Mouse (Mus musculus): ENCODE measurements around the gene Pik3r4.
"Not testable (repeated sequence)": the region's sequence is repeated elsewhere in the genome, so short reads cannot be mapped to it uniquely, and the experiment has no call there.

Pik3r4 gene

DNA sequence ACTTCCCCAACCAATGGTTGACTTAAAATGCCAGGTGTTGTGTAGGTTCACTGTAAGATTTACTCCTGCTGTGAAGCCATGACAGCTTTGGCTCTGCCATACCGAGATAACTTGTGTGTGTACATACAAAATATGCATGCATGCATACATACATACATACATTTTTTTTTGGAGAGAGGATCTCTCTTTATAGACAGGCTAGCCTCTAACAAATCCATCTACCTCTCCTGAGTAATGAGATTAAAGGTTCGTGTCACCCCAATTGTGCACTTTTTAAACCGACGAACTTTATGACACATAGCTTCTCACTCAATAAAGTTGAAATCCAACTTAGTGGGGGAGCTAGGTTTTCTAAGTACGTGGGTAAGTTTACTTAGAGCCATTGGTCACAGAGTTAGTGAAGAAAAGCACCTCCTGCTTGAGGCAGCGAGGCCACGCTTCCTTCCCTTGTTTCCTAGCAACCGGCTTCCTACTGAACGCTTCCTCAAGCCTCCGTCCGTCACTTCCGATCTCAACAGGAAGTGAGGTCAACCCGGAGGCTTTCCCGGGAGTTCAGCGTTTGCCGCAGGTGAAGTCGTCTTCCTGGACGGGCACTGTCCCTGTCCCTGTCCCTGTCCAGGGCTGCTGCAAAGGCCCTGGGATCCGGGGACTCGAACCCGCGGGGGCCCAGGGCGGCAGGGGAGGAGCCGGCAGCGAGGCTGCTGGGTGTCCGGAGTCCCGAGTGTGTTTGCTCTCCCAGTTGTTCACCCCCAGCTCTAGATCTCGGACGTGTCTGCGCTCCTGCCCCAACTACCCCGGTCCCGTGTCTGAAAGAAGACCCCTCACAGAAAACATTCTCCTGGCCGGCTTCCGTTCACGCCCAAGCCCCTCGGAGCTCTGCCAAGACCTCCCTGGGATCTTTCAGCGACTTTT, at the start of gene Pik3r4:
Gene Pik3r4, plus strand, starts transcription at position 519 of the 912 bp plus-strand sequence.
- peak; percentile 95 for DNase-seq (ENCODE audit: low read depth)

DNA sequence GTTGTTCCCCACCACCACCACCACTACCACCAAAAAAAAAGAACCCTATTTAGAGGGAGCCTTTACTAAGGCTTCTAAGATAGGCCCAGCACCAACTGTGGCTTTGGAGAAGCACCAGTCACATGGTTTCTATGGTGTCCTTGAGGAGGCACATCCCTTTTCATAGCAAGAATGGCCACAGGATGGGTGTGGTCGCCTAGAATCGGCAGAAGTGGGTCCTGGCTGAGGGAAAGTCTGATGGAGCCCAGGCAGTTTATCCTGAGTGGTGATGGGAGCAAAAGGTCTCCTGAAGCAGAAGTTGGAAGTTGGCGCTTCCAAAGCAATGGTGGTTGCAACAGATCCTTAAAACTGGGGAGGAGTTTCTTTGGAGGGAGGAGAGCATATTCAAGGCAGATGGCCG, 43.9 kb upstream of the Pik3r4 start:
- no peak for DNase-seq (ENCODE audit: low read depth)

DNA sequence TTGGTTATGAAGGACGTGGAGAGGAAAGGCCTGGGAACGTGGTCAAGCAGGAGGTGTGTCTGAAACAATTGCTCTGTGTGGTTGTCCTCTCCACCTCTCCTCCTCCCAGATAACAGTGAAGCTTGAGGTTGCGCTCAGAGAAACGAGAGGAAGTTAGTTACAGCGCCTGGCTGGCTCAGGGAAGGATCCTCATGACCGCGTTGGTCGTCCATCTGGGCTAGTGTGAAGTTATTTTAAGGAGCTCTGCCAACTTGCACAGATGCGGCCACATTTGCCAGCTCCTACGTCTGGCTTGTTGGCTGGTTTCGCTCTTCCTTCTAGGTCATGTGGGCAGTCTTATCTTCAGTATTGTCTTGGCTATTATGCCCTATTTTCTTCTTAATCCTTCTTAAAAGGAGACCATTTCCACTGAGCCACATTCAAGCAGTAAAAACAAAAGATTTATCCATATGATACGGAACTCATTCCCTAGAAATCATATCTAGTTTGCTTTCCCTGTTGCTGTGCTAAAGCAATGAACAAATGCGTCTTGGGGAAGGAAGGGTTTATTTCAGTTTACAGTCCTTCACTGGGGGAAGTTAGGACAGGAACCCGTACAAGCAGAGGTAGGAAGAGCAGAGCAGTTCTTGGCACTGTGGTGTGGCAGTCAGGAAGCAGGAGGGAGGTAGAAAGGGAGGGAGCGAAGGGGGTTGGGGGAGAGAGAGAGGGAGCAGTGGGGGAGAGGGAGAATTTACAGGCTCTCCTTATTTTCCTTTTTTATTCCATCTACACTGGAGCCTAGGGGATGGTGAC, 30.6 kb upstream of the Pik3r4 start:
- peak; percentile 82 for DNase-seq (ENCODE audit: low read depth)

DNA sequence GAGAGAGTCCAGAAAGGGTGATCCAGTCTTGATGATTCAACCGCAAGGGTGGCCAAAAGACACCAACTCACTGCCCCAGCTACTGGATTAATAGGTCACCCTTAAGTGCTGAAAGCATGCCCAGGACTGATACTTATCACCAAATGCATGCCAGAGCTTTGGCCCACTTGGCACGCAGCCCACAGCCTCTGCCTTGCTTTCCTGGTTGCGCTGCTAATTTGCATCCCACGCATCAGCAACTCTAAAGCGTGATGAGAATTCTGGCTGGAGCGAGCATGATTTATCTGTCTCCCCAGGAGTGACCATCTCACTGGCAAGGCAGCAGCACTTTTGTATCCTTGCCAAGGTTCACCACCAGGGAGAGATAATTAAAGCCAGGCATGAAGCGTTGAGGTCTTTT, 29.9 kb upstream of the Pik3r4 start:
- peak; percentile 24 for DNase-seq (ENCODE audit: low read depth)

DNA sequence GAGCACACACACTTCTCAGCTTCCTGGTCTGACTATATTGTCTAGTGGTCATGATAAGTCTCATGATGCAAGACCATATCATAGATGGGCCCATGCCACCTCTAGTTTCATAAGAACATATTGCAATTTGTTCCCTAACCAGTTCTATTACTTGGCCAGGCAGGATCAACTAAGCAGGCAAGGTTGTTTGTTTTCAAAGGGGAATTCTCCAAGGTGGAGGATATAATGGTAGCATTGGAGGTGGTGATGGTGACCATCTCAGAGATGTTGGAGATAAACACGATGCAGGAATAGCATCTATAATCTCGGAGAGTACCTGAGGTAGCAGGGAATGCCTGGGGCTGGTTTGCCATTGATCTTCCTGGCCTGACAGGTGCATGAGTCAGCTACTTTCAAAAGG, 26.8 kb upstream of the Pik3r4 start:
- no peak for DNase-seq (ENCODE audit: low read depth)

DNA sequence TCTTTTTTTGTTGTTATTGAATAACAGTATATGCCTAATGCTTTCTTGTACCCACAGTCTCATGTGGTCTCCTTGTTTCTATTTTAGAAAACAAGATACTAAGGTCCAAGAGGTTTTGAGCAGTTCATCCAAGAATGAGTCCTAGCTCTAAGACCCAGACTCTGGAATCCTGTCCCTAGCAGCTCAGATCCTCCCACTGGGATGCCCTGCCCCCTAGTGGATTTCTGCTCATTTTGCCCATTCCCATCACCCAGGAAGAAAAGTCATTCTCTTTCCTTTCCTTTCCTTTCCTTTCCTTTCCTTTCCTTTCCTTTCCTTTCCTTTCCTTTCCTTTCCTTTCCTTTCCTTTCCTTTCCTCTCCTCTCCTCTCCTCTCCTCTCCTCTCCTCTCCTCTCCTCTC, 25.5 kb upstream of the Pik3r4 start:
- DNase-seq (ENCODE audit: low read depth), result peak; percentile 46

DNA sequence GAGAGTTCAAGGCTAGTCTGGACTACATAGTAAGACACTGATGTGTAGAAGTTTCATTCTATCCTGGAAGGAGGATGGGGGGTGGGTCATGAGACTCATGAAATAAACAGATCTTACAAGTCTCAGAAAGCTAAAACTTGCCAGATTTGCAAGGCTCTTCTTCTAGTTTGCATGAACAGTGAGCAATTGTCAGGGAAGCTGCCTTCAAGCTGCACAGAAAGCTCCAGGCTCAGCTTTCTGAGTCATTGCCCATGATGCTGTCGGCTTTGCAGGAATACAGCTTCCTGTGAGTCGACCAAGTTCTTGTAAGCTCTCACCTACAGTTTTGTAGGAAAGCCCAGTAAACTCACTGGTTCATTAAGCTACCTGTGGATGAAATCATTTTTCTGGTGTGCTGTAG, 8.8 kb upstream of the Pik3r4 start:
- DNase-seq (ENCODE audit: low read depth), result no peak

DNA sequence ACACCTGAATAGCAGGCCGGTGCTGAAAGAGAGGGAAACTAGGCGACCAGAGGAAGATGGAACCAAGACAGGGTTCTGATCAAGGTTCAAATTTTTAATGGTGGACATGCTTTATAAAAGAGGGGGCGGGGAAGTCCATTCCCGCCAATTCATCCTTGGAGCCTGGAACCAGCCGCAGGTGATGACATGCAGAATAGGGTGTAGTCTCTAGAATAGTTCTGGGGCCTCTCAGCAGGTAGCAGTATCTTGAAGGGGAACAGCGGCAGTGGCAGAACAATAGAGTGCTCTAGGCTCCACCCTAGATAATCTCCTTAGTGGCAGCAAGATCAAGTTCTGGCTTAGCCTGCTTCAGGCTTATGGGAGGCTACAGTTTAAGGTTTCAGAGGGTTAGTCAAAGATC, 1.4 kb upstream of the Pik3r4 start:
- DNase-seq (ENCODE audit: low read depth), result not testable (repeated sequence)

DNA sequence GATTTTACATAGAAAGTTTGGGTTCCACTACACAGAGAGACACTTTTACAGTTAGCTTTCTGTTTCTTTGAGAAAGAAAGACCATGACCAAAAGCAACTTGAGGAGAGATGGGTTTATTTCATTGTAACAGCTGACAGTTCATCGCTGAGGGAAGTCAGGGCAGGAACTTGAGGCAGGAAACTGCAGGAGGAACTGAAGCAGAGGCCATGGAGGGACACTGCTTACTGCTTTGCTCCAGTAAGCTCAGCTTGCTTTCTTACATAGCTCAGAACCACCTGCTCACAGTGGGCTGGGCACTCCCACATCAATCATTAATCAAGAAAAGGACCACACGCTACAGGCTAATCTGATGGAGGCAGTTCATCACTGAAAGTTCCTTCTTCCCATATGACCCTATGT, 13.4 kb downstream of the Pik3r4 start:
- DNase-seq (ENCODE audit: low read depth), result no peak

DNA sequence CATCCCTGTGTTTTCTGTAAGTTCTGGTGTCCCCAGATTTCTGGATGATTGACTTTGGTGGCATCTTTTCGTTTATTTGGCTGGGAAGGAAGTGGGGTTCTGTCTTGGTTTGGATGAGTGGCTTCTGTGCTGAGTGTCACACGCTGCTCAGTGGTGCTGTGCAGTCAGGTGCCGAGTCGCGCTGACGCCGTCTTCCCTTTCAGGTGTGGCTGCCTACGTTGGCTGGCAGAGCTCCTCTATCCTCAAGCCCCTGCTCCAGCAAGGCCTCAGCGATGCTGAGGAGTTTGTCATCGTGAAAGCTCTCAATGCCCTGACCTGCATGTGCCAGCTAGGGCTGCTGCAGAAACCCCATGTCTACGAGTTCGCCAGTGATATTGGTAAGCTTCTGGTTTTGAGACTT, 15.4 kb downstream of the Pik3r4 start:
- no peak for DNase-seq (ENCODE audit: low read depth)

DNA sequence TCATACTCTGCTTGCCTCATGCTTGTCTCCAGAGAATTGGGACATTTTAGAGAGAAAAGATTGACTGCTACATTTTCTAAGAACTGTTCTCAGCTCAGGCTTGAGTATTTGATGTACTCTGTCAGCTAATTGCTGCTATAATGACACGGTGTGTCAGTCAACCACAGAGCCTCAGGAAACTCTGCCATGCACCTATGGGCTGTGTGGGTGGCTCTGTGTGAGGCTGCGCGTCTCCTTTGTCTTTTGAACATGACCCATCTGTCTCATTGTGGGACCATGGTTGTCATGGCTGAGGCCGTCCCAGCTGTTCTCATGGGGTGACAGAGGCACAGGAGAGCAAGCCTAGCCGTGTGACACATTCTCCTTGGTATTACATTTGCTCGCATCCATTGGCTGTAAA, 17.1 kb downstream of the Pik3r4 start:
- DNase-seq (ENCODE audit: low read depth), result no peak

DNA sequence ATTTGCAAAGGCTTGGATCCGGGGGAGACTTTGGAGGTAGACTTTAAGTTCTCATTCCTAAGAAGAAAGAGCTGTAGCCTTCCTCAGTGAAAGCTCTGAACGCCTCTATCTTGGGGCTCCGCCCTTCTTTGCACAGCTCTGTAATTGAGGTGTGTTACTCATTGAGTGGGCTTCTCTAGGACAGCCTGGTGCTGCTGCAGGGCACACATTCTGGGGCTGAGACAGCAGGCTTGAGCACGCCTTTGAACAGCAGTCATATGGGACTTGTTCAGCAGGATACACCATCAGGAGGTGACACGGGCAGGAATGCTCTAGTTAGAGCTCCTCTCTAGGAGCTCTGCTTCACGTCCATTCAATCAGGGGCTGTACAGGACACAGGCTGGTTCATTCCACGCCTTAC, 22.5 kb downstream of the Pik3r4 start:
- no peak for DNase-seq (ENCODE audit: low read depth)

DNA sequence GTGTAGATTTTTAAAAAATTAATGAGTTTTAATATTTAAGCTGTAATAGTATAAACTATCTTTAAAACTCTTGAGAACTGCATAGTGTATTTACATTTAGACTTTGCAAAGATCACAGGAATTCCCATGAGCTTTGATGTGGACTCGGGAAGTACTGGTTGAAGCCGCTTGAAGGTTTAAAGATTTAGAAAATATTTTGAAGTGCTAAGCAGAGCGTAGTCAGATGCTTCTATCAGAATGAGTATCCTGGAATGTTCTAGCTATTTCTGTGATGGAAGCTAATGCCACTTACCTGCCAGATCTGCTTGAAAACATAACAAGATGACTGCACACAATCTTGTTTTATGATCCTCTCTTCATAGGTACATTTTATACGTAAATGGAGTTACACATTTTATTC, 28.1 kb downstream of the Pik3r4 start:
- no peak for DNase-seq (ENCODE audit: low read depth)

DNA sequence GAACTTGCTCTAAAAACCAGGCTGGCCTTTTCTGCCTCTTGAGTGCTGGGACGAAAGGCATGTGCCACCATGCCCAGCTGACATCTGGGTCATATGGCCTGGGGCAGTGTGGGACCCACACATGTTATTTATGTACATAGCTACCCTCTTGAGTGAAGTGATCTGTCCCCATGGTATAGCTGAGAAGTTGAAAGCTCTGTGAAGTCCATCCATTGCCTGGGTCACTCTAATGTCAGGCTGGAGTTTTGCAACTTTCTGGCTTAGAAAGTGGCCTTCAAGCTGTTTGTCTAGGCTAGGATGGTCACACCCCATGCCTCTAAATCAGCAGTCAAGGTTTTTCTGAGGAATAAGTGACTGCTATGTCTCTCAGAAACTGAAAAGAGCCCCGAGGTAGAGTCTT, 29.3 kb downstream of the Pik3r4 start:
- DNase-seq (ENCODE audit: low read depth), result no peak

DNA sequence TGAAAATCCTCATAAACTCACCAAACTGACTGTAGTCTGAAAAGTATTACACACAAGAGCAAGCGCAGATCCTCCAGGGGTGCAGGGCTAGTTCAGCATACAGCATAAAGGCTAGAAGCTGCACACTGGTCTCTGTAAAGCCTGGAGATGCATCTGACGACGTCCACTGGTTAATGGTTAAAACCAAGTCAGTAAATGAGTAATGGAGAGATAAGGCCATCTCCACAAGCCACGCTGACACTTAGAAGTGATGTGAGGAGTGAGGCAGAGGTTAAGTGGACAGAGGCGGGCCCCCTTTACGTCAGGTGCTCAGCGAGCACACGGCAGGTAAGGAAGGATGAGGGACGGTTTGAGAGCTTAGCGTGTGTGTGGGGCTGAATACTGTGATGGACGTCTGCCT, 33.2 kb downstream of the Pik3r4 start:
- DNase-seq (ENCODE audit: low read depth), result no peak

DNA sequence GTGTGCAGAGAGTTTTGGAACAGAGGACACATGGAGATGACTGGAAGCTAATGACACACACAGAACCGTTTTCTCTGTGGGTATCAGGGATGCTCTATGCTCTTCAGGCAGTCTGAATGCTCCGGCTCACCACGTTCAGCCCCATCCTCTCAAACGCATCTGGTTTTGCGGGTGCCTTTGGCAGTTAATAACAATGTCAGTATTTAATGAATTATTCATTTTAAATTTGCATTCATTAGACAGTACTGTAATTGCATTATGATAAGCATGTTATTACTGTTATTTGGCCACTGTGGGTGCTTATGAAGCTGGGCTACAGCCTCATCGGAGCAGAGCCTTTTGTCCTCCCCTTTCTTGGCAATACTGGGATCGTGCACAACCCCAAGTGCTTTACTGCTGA, 38.6 kb downstream of the Pik3r4 start:
- DNase-seq (ENCODE audit: low read depth), result no peak

DNA sequence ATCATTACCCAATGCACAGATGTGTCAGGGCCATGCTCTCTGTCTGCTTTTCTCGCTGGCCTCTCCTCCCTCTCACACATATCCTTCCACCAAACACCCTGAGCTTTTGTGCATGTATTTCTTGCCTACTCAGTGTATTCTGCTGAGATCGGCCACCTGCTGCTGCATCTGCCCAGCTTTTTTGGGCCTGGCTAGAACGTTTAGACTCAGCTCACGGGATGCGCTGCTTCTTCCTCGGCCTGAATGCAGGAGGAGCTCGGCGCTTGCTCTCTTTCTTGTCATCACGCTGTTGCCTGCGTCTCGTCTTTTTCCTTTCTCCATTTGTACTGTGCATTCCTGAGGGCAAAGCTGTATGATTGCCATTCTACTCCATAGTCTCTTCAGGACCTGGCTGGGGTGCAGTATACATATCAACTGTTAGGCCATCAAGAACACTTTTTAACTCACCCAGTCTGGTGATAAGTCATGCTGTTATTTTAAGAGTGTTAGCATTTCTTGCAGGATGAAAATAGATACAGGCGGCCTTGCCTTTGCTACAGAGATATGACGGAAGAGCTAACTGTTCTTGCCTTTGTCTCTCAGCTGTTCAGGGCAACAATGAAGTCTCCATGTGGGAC, 41.9 kb downstream of the Pik3r4 start:
- no peak for DNase-seq (ENCODE audit: low read depth)

DNA sequence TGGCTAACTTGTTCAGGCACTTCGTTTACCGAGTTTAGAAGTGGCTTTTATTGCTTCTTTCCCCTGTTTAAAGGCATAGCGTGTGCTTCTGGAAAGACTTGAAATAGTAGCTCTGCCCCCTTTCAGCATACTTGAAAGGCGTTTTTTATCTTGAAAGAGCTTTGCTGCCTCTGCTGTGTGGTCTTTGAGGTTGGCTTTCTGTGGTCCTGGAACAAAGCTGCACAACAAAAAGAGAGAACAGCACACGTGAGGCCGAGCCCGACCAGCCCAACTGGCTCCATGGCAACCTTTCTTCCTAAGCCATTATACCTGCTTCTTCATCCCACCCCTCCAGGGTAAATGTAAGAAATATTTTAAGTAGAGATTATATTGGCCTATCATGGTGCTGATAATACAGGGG, 46.7 kb downstream of the Pik3r4 start:
- DNase-seq (ENCODE audit: low read depth), result no peak

DNA sequence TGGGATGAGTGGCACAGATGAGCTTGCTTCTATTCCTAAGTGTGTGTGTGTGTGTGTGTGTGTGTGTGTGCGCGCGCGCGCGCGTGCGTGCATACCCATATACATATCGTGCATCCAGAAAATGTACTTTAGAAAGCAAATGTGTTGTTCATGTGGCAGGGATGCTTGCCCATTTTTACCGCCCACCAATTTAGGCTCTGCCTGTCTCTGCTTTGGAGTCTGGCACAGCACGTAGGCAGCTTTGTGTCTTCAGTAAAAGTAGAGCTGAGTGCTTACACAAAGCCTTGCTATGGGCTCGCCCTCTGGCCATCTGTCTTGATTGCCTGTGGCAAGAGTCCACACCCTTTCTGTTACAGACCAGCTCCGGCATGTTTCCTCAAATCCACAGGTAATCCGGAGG, 49.7 kb downstream of the Pik3r4 start:
- no peak for DNase-seq (ENCODE audit: low read depth)

DNA sequence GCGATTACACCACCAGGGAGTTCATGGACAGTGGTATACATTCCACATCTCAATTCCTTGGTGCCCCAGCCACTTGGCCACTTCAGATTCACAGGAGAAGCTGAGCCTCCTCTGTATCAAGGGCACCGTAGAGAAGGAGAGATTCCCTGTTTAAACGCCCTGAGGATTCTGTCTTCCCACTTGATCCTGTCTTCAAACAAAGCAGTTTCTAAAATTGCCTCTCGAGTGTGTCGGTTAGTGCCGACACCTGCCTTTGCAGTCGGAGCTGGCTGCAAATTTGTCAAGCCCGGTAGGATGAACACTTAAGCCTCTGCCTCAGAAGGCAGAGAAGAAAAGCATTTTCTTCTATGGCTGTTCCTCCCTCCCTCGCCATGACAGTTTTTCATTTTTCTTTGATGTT, 50.3 kb downstream of the Pik3r4 start:
- DNase-seq (ENCODE audit: low read depth), result no peak

DNA sequence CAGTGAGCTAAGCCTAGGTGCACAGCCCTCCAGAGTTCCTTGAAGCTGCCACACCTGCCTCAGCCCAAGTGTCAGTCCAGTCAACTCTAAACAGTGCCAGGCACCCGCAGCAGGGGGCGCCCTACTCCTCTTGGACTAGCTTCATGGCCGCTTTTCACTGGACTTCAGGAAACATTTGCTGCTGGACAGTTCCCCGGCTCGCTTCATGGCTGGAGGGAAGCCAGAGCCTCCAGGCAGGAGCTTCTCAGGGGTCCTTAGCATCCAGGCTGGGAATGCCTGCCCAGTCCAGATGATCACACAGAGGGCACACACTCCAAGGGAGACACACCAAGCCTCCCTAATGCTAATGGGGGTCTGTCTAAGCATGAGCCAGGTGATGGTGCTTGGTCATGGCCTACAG, 51.1 kb downstream of the Pik3r4 start:
- DNase-seq (ENCODE audit: low read depth), result peak; percentile 68

DNA sequence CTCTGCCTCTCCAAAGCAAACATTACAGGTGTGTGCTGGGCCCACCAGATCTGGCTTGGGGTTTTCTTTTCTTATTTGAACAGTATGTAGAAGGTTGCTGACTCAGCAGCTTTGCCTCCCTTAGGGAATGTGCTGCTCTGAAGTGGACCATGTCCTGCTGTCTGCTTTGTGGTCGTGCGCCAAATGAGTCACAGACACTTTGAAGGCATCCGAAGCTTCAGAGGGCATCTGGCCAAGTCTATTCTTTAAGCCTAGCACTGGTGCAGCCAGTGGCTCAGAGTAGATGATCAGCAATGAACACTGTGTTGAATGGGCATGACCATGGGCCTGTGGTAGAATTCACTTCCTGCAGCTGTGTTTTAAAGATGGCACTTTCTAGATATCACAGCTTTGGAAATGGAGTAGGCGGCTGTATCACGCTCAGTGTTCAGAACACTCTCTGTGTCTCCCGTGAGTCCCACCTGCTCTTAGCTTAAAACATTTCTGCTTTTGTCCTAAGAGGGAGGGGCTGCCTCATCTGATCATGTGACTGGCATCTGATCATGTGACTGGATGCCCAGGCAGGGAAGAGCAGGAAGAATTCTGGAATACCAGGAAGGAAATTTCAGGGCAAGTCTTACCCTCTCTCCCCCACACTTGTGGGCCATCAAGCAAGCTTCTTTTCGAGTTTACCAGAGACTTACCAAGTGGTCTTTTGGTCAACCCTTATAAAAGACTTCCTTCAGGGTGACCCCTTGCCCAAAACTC, 54.2 kb downstream of the Pik3r4 start:
- DNase-seq (ENCODE audit: low read depth), result no peak
